Mouse (Mus musculus) lung, adult 2 months (tissue): ENCODE results near the gene Itm2b.

Experiments
- CTCF ChIP-seq: fragments of 200-500 bp; IDR thresholded peaks from 2 replicates; pipeline ENCODE4 v1.5.1; 2011; ENCODE audit warnings: mild to moderate bottlenecking, low read length, control low read depth; ENCODE audit not compliant: insufficient read depth
- POLR2A ChIP-seq: fragments of 200-500 bp; IDR thresholded peaks from 2 replicates; pipeline ENCODE4 v1.6.1; 2011; ENCODE audit warnings: low read depth, mild to moderate bottlenecking, control low read depth, low read length, borderline replicate concordance; ENCODE audit errors: extremely low read depth

GRCm38 (mm10) chr14:73404016-73404415, 18.9 kb upstream of the Itm2b start:
- TF ChIP-seq CTCF, result no peak
- no peak for TF ChIP-seq POLR2A
